18 mouse cellular contexts compared by ENCODE assay signal in the genomic region with DNA sequence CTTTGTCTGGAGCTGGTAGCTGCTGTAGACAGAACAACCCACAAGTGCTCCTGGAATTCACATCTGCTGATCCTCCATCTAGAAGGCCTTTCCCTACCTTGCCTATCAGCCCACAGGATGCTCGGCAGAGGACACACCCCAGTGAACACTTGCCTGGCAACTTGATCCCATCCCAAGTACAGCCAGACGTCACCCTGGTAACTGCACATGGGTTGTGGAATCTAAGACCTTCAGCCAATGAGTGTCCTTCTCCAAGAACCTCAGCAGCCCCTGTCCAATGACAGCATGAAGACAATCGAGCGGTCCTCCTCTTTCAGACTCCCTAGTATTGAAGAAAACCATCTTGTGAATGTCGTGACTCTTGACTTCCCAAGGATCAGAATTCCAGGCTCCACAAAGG.
"Had no signal": no experiment of that assay in that cellular context is flagged by ENCODE, and none has a peak within 500 bp of the region (broad histone marks: within the 10 kb centered on the region; RNA-seq: fewer than 3 reads in every experiment).

No protein-coding gene starts in this region.

- H3K27ac ChIP-seq: midbrain, embryonic 12.5 days; neural tube, embryonic 13.5 days; neural tube, embryonic 15.5 days had no signal

- H3K36me3 ChIP-seq: midbrain, embryonic 12.5 days; neural tube, embryonic 13.5 days; neural tube, embryonic 15.5 days had no signal

- H3K9ac ChIP-seq: lung, embryonic 14.5 days; midbrain, embryonic 12.5 days; neural tube, embryonic 13.5 days; neural tube, embryonic 15.5 days had no signal

- ATAC-seq: midbrain, embryonic 16.5 days had no signal

- H3K4me3 ChIP-seq: midbrain, embryonic 12.5 days; myocyte; neural tube, embryonic 13.5 days; neural tube, embryonic 15.5 days had no signal

- DNase-seq: lung, adult 18-20 months; lung, embryonic 14.5 days; lung, postnatal 10 days; lung, postnatal 4 days; midbrain, embryonic 14.5 days; retina, postnatal 1 day; right cerebral cortex, adult 18-20 months; right cerebral cortex, postnatal 25 days; right cerebral cortex, postnatal 4 days; spleen, adult 18-20 months; thymus, adult 18-20 months; thymus, postnatal 14 days; thymus, postnatal 36 days had no signal

- H3K4me2 ChIP-seq: lung, embryonic 14.5 days; midbrain, embryonic 12.5 days; neural tube, embryonic 13.5 days; neural tube, embryonic 15.5 days had no signal

- H3K9me3 ChIP-seq: midbrain, embryonic 12.5 days; neural tube, embryonic 13.5 days; neural tube, embryonic 15.5 days had no signal

- H3K27me3 ChIP-seq: midbrain, embryonic 12.5 days; neural tube, embryonic 13.5 days; neural tube, embryonic 15.5 days had no signal
